Mouse (Mus musculus) stomach, embryonic 16.5 days (tissue): ENCODE data around the gene Fhl3. TPM values are rescaled to one million over a fixed set of nuclear protein-coding genes. Genes with fewer than 3 reads are reported as not detected.

Experiments used
- ATAC-seq: fragments of 200-750 bp; cut with Nextera tagmentation; 2 replicates; pipeline ENCODE4 v1.8.0; 2017; ENCODE audit warnings: moderate number of reproducible peaks, moderate TSS enrichment; ENCODE audit not compliant: insufficient read depth, low FRiP score
- H3K27ac ChIP-seq: fragments of 300-500 bp; sonication (generic); 2 replicates; pipeline ENCODE4 v1.5.1; 2014; ENCODE audit warnings: low read length
- H3K27me3 ChIP-seq: fragments of 300-500 bp; sonication (generic); 2 replicates; pipeline ENCODE4 v1.6.1; 2014; ENCODE audit warnings: low read length, control low read depth, mixed read lengths; ENCODE audit not compliant: control insufficient read depth, insufficient read depth
- H3K36me3 ChIP-seq: fragments of 300-500 bp; sonication (generic); 2 replicates; pipeline ENCODE4 v1.6.1; 2014; ENCODE audit warnings: low read length; ENCODE audit not compliant: control insufficient read depth, insufficient read depth
- H3K4me1 ChIP-seq: fragments of 300-500 bp; sonication (generic); 2 replicates; pipeline ENCODE4 v1.6.1; 2014; ENCODE audit warnings: low read length, control low read depth, mixed read lengths; ENCODE audit not compliant: control insufficient read depth, insufficient read depth
- H3K4me2 ChIP-seq: fragments of 300-500 bp; sonication (generic); 2 replicates; pipeline ENCODE4 v1.6.1; 2014; ENCODE audit warnings: low read depth, low read length, mixed read lengths
- H3K4me3 ChIP-seq: fragments of 300-500 bp; sonication (generic); replicated peaks from 2 replicates; pipeline ENCODE4 v1.5.1; 2014; ENCODE audit warnings: mild to moderate bottlenecking, low read length
- H3K9ac ChIP-seq: fragments of 300-500 bp; sonication (generic); 2 replicates; pipeline ENCODE4 v1.6.1; 2014; ENCODE audit warnings: low read length
- H3K9me3 ChIP-seq: fragments of 300-500 bp; sonication (generic); replicated peaks from 2 replicates; pipeline ENCODE4 v1.6.1; 2016; ENCODE audit warnings: low read length, control low read depth; ENCODE audit not compliant: control insufficient read depth
- WGBS: fragments of 180-500 bp; shearing (Covaris S2); extraction: QIAGEN DNeasy Blood & Tissue Kit; methylation state at CpG from one replicate; pipeline ENCODE4 v1.1.7; 2014; 5-methylcytosine and 5-hydroxymethylcytosine counted together
- polyA plus RNA-seq: library from polyadenylated mRNA; unstranded; fragments of >200 nt; fragmentation: Nextera tagmentation; extraction: Ambion mirVana; gene quantifications from 2 replicates; pipeline ENCODE4 v1.2.1, GENCODE M21; 2015

The Fhl3 gene
- polyA plus RNA-seq, 1 experiment from 2014 or later = 10.8 TPM

- Histone ChIP-seq H3K27me3 (peaks cover 14% of the 10 kb centered on the region; the same call in 1 of the 2 replicates), H3K27ac (no peak overlapping the region), H3K4me3 (no peak overlapping the region), H3K4me1 (0 out of 2 replicates have a peak, but pooled peaks cover 6% of the 10 kb centered on the region), H3K9me3 (no peaks in the 10 kb centered on the region), H3K4me2 (no peak overlapping the region), H3K9ac (no peak overlapping the region), H3K36me3 (peaks cover 13% of the 10 kb centered on the region; the same call in 1 of the 2 replicates)
- peak; percentile 37; the same call in 1 of the 2 replicates for ATAC-seq
- whole genome bisulfite sequencing = 67% methylated on average over 17 of the region's 17 CpGs
Measured at GRCm38 (mm10) chr4:124674334-124675032, 26.0 kb upstream of the Fhl3 start.

- Histone ChIP-seq H3K4me2 (no peak overlapping the region), H3K36me3 (peaks cover 15% of the 10 kb centered on the region; the same call in 1 of the 2 replicates), H3K4me1 (0 out of 2 replicates have a peak, but pooled peaks cover 6% of the 10 kb centered on the region), H3K9me3 (no peaks in the 10 kb centered on the region), H3K27ac (no peak overlapping the region), H3K9ac (no peak overlapping the region), H3K4me3 (no peak overlapping the region), H3K27me3 (peaks cover 14% of the 10 kb centered on the region; the same call in 1 of the 2 replicates)
- 0 out of 2 replicates have a peak, but pooled peaks have one; percentile 21 for ATAC-seq
- WGBS = 2% methylated on average over 4 of the region's 4 CpGs
Measured at GRCm38 (mm10) chr4:124675037-124675436, 25.5 kb upstream of the Fhl3 start.

- no peak overlapping the region for H3K4me3 ChIP-seq
- WGBS = 87% methylated on average over 6 of the region's 6 CpGs
- no peaks in the 10 kb centered on the region for H3K9me3 ChIP-seq
- no peak overlapping the region for H3K4me2 ChIP-seq
- peaks cover 14% of the 10 kb centered on the region; the same call in 1 of the 2 replicates for H3K27me3 ChIP-seq
- H3K27ac ChIP-seq = no peak overlapping the region
- no peak overlapping the region for H3K9ac ChIP-seq
- ATAC-seq = no peak
- peaks cover 15% of the 10 kb centered on the region; the same call in 1 of the 2 replicates for H3K36me3 ChIP-seq
- H3K4me1 ChIP-seq = 0 out of 2 replicates have a peak, but pooled peaks cover 6% of the 10 kb centered on the region
Measured at GRCm38 (mm10) chr4:124675958-124676357, 24.5 kb upstream of the Fhl3 start.

GRCm38 (mm10) chr4:124682270-124682669 lies 18.2 kb upstream of the Fhl3 start:
- H3K4me2 ChIP-seq = no peak overlapping the region
- 54% methylated on average over 7 of the region's 7 CpGs for WGBS
- H3K4me3 ChIP-seq = no peak overlapping the region
- peaks cover 38% of the 10 kb centered on the region for H3K36me3 ChIP-seq
- ATAC-seq = no peak
- H3K27me3 ChIP-seq = no peaks in the 10 kb centered on the region
- H3K9ac ChIP-seq = no peak overlapping the region
- no peaks in the 10 kb centered on the region for H3K9me3 ChIP-seq
- H3K27ac ChIP-seq = no peak overlapping the region
- H3K4me1 ChIP-seq = no peaks in the 10 kb centered on the region

GRCm38 (mm10) chr4:124683474-124683873 lies 17.0 kb upstream of the Fhl3 start:
- no peaks in the 10 kb centered on the region for H3K9me3 ChIP-seq
- H3K4me3 ChIP-seq = no peak overlapping the region
- H3K27ac ChIP-seq = no peak overlapping the region
- H3K27me3 ChIP-seq = no peaks in the 10 kb centered on the region
- H3K4me2 ChIP-seq = no peak overlapping the region
- ATAC-seq = no peak
- H3K36me3 ChIP-seq = peaks cover 32% of the 10 kb centered on the region
- WGBS = 87% methylated on average over 4 of the region's 4 CpGs
- H3K4me1 ChIP-seq = no peaks in the 10 kb centered on the region
- no peak overlapping the region for H3K9ac ChIP-seq

- WGBS = 78% methylated on average over 4 of the region's 4 CpGs
- no peaks in the 10 kb centered on the region for H3K9me3 ChIP-seq
- H3K4me3 ChIP-seq = no peak overlapping the region
- H3K27me3 ChIP-seq = no peaks in the 10 kb centered on the region
- peaks cover 24% of the 10 kb centered on the region for H3K36me3 ChIP-seq
- H3K9ac ChIP-seq = no peak overlapping the region
- H3K4me2 ChIP-seq = no peak overlapping the region
- no peaks in the 10 kb centered on the region for H3K4me1 ChIP-seq
- no peak for ATAC-seq
- H3K27ac ChIP-seq = no peak overlapping the region
Measured at GRCm38 (mm10) chr4:124685004-124685403, 15.5 kb upstream of the Fhl3 start.

GRCm38 (mm10) chr4:124685453-124685852 lies 15.0 kb upstream of the Fhl3 start:
- H3K27ac ChIP-seq = no peak overlapping the region
- H3K9me3 ChIP-seq = no peaks in the 10 kb centered on the region
- peaks cover 24% of the 10 kb centered on the region for H3K36me3 ChIP-seq
- H3K4me1 ChIP-seq = no peaks in the 10 kb centered on the region; the same call in 1 of the 2 replicates
- no peaks in the 10 kb centered on the region for H3K27me3 ChIP-seq
- H3K4me3 ChIP-seq = no peak overlapping the region
- H3K9ac ChIP-seq = no peak overlapping the region
- no peak for ATAC-seq
- H3K4me2 ChIP-seq = no peak overlapping the region
- 75% methylated on average over 8 of the region's 8 CpGs for WGBS

- H3K4me2 ChIP-seq = no peak overlapping the region
- WGBS = 72% methylated on average over 8 of the region's 8 CpGs
- ATAC-seq = 0 out of 2 replicates have a peak, but pooled peaks have one; percentile 33
Measured at GRCm38 (mm10) chr4:124685897-124686402, 14.6 kb upstream of the Fhl3 start.

GRCm38 (mm10) chr4:124691455-124691854 lies 9.0 kb upstream of the Fhl3 start:
- WGBS = 78% methylated on average over 8 of the region's 8 CpGs
- H3K27ac ChIP-seq = no peak overlapping the region
- H3K4me1 ChIP-seq = peaks cover 24% of the 10 kb centered on the region

More at GRCm38 (mm10) chr4:124685897-124686402, 14.6 kb upstream of the Fhl3 start:
- H3K4me3 ChIP-seq = no peak overlapping the region
- peaks cover 5% of the 10 kb centered on the region for H3K4me1 ChIP-seq
- no peaks in the 10 kb centered on the region for H3K27me3 ChIP-seq
- no peak overlapping the region for H3K27ac ChIP-seq
- no peak overlapping the region for H3K9ac ChIP-seq
- H3K9me3 ChIP-seq = no peaks in the 10 kb centered on the region
- peaks cover 24% of the 10 kb centered on the region for H3K36me3 ChIP-seq

More at GRCm38 (mm10) chr4:124691455-124691854, 9.0 kb upstream of the Fhl3 start:
- Histone ChIP-seq H3K4me2 (peak overlapping the region; percentile 30), H3K27me3 (no peaks in the 10 kb centered on the region), H3K36me3 (no peaks in the 10 kb centered on the region), H3K9ac (0 out of 2 replicates have a peak overlapping the region, but pooled peaks have one; percentile 3), H3K9me3 (no peaks in the 10 kb centered on the region), H3K4me3 (no peak overlapping the region)
- ATAC-seq = no peak
